Mouse (Mus musculus): ENCODE data around the gene Grm4. TPM values are rescaled to one million over a fixed set of nuclear protein-coding genes. Genes with fewer than 3 reads are reported as not detected.
A peak's percentile ranks its signal among the peaks of the same experiment; 100 is the strongest.

Grm4 gene
- total and polyA plus RNA-seq, 3 experiments, result not detected

GRCm38 (mm10) chr17:27393432-27393831 lies 127.8 kb downstream of the Grm4 start:
- Histone ChIP-seq H3K79me2 (replicated peaks; ENCODE audit: control insufficient read depth, extremely low read depth, insufficient read depth, poor library complexity, severe bottlenecking) (no peaks in the 10 kb centered on the region), H3K36me3 (replicated peaks in 1 of 2; ENCODE audit: control insufficient read depth in 1 of 2, insufficient read depth in 1 of 2, low read length in 1 of 2) (no peaks in the 10 kb centered on the region), H3K4me2 (ENCODE audit: insufficient read depth, low read depth, poor library complexity, severe bottlenecking) (no peak overlapping the region), H3K4me3 (replicated peaks in 1 of 3; ENCODE audit: low read depth in 2 of 3, low read length in 2 of 3, poor library complexity in 1 of 3) (no peak overlapping the region), H3K4me1 (ENCODE audit: control insufficient read depth in 1 of 2, insufficient read depth in 2 of 2) (no peaks in the 10 kb centered on the region), H3K9me3 (replicated peaks; ENCODE audit: low read length) (peaks cover 10% of the 10 kb centered on the region), H3K27me3 (replicated peaks) (peaks cover 61% of the 10 kb centered on the region), H3K9ac (ENCODE audit: insufficient read depth, low read depth) (no peak overlapping the region), H3K27ac (ENCODE audit: insufficient read depth, low read depth) (no peak overlapping the region)
- no peak for DNase-seq (ENCODE audit: extremely low read depth)
- dilution Hi-C loops (cut with MboI; ENCODE audit: extremely low pct_ligation_motif_present, extremely low pct_unique_long_range_greater_than_20kb, low sequenced_read_pairs), result no loop called here
- no peak for TF ChIP-seq E2F4 (IDR thresholded peaks at IDR 0.05; ENCODE audit: insufficient replicate concordance, low read depth, low read length)
- TF ChIP-seq CTCF (conservative IDR thresholded peaks at IDR 0.05 in 1 of 2, IDR thresholded peaks at IDR 0.05 in 1 of 2; ENCODE audit: low read depth in 2 of 2, low read length in 2 of 2), result peak in 1 of 2 experiments; percentile 38; a peak in 2 of 4 replicates
- no peak for TF ChIP-seq CHD1 (IDR thresholded peaks at IDR 0.05; ENCODE audit: low read depth, low read length)
- TF ChIP-seq SMC3 (IDR thresholded peaks at IDR 0.05; ENCODE audit: low read depth, low read length), result peak; percentile 22; the same call in 1 of the 2 replicates
- TF ChIP-seq RAD21 (IDR thresholded peaks at IDR 0.05; ENCODE audit: low read depth, low read length), result peak; percentile 26
- no peak for TF ChIP-seq MXI1 (IDR thresholded peaks at IDR 0.05; ENCODE audit: low read depth, low read length)
- TF ChIP-seq RCOR1 (conservative IDR thresholded peaks at IDR 0.05; ENCODE audit: low read depth, low read length), result no peak
- no peak for TF ChIP-seq MAFK (IDR thresholded peaks at IDR 0.05; ENCODE audit: insufficient replicate concordance, low read length)
- no peak for TF ChIP-seq UBTF (IDR thresholded peaks at IDR 0.05; ENCODE audit: low read depth, low read length)
- in situ Hi-C loops (cut with MboI; ENCODE audit: low pct_ligation_motif_present, low pct_unique_long_range_greater_than_20kb, low sequenced_read_pairs), result no loop called here

DNA sequence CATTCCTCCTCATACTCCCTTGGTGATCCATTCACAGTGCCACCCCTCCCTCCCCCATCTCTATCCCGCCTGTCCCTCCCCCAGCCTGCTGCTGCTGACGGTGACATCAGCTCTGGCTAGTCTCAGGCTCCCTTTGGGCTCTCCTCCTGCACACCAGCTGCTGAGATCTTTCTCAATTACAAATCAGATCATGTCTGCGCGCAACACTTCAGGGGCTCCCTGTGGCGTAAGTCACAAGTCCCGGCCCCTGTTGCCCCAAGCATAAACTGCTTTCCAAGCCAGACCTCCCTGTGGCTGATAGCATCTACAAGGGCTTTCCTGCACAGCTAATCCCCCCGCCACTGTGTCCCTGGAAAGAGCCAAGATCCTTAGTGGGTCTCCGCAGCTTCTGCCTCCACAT lies 128.3 kb downstream of the Grm4 start:
- in situ Hi-C loops (cut with MboI; ENCODE audit: low pct_ligation_motif_present, low pct_unique_long_range_greater_than_20kb, low sequenced_read_pairs) (no loop called here), dilution Hi-C loops (cut with MboI; ENCODE audit: extremely low pct_ligation_motif_present, extremely low pct_unique_long_range_greater_than_20kb, low sequenced_read_pairs) (no loop called here)
- H3K27ac ChIP-seq (ENCODE audit: insufficient read depth, low read depth), result no peak overlapping the region
- no peaks in the 10 kb centered on the region for H3K36me3 ChIP-seq (replicated peaks in 1 of 2; ENCODE audit: control insufficient read depth in 1 of 2, insufficient read depth in 1 of 2, low read length in 1 of 2)
- H3K9ac ChIP-seq (ENCODE audit: insufficient read depth, low read depth), result no peak overlapping the region
- no peak overlapping the region for H3K4me2 ChIP-seq (ENCODE audit: insufficient read depth, low read depth, poor library complexity, severe bottlenecking)
- DNase-seq (ENCODE audit: extremely low read depth), result no peak
- H3K9me3 ChIP-seq (replicated peaks; ENCODE audit: low read length), result peaks cover 15% of the 10 kb centered on the region
- TF ChIP-seq SMC3 (IDR thresholded peaks at IDR 0.05; ENCODE audit: low read depth, low read length), result no peak
- H3K4me3 ChIP-seq (replicated peaks in 1 of 3; ENCODE audit: low read depth in 2 of 3, low read length in 2 of 3, poor library complexity in 1 of 3), result no peak overlapping the region
- H3K79me2 ChIP-seq (replicated peaks; ENCODE audit: control insufficient read depth, extremely low read depth, insufficient read depth, poor library complexity, severe bottlenecking), result no peaks in the 10 kb centered on the region
- no peaks in the 10 kb centered on the region for H3K4me1 ChIP-seq (ENCODE audit: control insufficient read depth in 1 of 2, insufficient read depth in 2 of 2)
- peaks cover 56% of the 10 kb centered on the region for H3K27me3 ChIP-seq (replicated peaks)

DNA sequence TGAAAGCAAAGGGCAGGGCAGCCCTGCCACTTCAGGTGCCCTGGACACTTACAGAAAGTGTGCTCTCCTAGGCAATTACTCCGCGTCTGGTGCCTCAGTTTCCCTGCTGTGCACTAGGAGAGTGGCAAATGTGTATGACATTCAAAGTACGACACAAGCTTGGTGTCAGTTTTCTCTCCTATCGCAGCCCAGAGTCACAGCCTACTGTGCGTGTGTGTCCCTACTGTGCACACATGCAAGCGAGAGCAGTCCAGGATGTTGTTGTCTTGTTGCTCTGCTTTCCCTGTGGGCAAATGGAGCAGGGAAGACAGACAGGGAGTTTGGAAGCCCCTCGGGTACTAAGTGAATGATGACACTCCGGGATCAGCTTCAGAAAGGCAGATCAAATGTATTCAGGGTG lies 131.2 kb downstream of the Grm4 start:
- dilution Hi-C loops (cut with MboI; ENCODE audit: extremely low pct_ligation_motif_present, extremely low pct_unique_long_range_greater_than_20kb, low sequenced_read_pairs), result no loop called here
- peaks cover 28% of the 10 kb centered on the region for H3K27me3 ChIP-seq (replicated peaks)

More for the DNA sequence above, 131.2 kb downstream of the Grm4 start:
- DNase-seq (ENCODE audit: extremely low read depth), result no peak
- no peak overlapping the region for H3K4me3 ChIP-seq (replicated peaks in 1 of 3; ENCODE audit: low read depth in 2 of 3, low read length in 2 of 3, poor library complexity in 1 of 3)
- H3K27ac ChIP-seq (ENCODE audit: insufficient read depth, low read depth), result no peak overlapping the region
- no peak overlapping the region for H3K4me2 ChIP-seq (ENCODE audit: insufficient read depth, low read depth, poor library complexity, severe bottlenecking)
- no peaks in the 10 kb centered on the region for H3K36me3 ChIP-seq (replicated peaks in 1 of 2; ENCODE audit: control insufficient read depth in 1 of 2, insufficient read depth in 1 of 2, low read length in 1 of 2)
- no peak for TF ChIP-seq MEF2A (IDR thresholded peaks at IDR 0.05; ENCODE audit: borderline replicate concordance, low read depth, low read length)
- TF ChIP-seq ZKSCAN1 (IDR thresholded peaks at IDR 0.05; ENCODE audit: borderline replicate concordance, low read depth, low read length), result peak; percentile 56
- no peaks in the 10 kb centered on the region for H3K4me1 ChIP-seq (ENCODE audit: control insufficient read depth in 1 of 2, insufficient read depth in 2 of 2)
- in situ Hi-C loops (cut with MboI; ENCODE audit: low pct_ligation_motif_present, low pct_unique_long_range_greater_than_20kb, low sequenced_read_pairs), result no loop called here
- no peak overlapping the region for H3K9ac ChIP-seq (ENCODE audit: insufficient read depth, low read depth)
- H3K79me2 ChIP-seq (replicated peaks; ENCODE audit: control insufficient read depth, extremely low read depth, insufficient read depth, poor library complexity, severe bottlenecking), result no peaks in the 10 kb centered on the region
- peaks cover 28% of the 10 kb centered on the region for H3K9me3 ChIP-seq (replicated peaks; ENCODE audit: low read length)

All from CH12.LX (cell line).